Mouse (Mus musculus) Muller cell, postnatal 12 days (primary cell): ENCODE measurements around the gene Braf.
"Not testable (repeated sequence)": the region's sequence is repeated elsewhere in the genome, so short reads cannot be mapped to it uniquely, and the experiment has no call there.

Source experiments
- DNase-seq: peaks from one replicate; pipeline ENCODE4 v3.0.0-alpha.2; 2015; ENCODE audit errors: inconsistent ontology term

The Braf gene

DNA sequence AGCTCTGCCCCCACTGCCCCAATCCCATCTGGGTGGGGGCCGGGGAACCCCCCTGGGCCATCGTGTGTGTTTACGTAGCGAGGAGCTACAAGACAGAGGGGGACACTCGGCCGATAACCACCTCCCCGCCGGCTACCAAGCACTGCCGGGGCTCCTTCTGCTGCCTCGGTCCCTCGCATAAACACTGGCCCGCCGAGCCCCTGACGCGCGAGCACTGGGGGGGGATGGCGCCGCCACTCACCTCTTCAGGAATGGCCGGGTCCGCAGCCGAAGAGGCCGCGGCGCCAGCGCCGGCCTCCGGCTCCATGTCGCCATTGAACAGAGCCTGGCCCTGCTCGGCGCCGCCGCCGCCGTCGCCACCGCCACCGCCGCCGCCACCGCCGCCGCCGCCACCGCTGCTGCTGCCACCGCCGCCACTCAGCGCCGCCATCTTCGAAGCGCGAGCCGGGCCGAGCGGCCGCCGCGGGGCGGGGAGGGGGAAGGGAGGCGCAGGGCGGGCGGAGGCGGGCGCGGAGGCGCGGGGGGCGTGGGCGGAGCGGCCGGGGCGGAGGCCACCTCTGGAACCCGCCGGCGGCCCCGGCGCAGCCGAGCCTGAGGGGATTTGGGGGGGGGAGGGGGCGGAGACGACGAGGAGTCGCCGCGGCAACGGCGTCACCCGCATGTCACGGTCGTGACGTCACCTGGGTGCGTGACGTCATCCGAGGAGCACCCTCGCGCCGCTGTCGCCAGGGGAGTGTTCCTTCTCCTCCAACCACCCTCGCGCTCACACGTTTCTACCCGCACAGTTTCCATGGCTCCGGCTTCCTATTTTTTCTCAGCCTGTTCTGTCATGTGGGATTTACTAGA lies at the start of gene Braf:
Gene Braf (minus strand): TSS at position 598 of the 846 bp plus-strand sequence.
- DNase-seq, result peak; percentile 93

DNA sequence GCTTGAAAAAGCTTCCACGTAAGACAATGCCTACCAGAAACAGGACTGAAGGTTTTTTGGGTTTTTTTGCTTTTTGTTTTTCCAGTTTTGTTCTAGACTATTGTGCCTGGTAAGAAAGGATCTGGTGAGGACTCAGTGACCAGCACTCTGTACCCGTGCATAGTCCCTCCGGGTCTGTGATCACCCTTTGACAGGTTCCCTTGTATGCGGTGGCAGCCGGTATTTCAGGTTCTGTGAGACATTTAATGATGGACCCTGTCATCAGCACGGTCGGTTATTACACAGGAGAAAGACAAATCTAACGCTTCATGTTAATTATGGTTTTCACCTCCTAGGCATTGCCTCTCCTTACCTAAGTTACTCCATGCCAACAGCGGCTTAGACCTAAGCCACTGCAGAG lies 49.8 kb upstream of the Braf start:
- no peak for DNase-seq

DNA sequence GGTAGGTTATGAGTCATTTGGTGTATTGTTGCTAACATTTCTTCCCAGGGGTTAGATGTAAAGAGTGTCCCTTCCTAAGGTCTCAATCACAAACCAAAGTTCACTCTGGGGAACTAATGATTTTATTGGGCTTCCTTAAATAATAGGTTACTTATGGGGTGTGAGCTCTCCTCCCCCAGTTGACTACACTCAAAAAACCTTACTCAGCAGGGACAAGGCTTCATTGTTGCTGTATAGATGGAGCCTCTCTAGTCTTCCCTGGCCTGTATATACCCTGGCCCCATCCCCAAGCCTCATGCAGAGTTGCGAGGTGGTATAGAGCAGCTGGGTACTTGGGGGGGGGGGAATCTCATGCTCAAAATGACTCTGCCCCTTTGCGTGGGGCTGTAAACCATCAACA lies 32.0 kb upstream of the Braf start:
- DNase-seq, result no peak

DNA sequence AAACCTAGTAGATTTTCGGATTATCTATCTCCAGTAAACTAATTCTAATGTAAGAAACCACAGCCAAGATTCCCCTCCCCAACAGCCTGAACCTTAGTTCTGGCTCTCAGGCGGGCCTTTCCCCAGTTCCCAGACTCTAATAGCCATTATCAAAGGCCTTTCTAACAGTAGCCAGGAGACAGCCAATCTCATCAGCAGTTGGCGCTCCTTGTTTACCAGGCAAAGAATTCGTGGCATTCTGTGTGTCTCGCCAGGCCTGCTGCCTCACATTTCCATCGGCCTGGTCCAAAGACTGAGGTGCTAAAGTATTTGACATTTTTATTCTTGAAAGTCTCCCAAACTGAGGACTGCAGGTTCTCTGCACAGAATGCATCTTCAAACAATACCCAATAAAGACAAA lies 24.6 kb upstream of the Braf start:
- DNase-seq, result peak; percentile 87

DNA sequence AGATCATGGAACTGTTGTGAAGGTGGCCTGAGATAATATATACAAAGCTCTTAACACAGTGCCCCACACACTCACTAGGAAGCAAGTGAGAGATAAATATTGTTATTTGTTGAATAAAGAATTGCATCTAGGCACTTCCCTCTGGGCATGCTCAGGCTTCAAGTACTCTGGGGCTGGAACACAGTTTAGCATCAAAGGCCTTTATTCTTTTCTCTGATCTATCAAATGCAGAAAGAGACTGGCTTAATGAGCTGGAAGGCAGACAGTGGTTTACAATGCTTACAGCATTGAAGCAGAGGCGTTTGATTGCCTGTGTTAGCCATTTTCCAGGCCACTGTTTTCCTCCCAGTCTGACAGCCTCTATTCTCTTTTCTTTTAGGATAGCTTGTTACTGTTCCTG lies 21.8 kb upstream of the Braf start:
- peak; percentile 77 for DNase-seq

DNA sequence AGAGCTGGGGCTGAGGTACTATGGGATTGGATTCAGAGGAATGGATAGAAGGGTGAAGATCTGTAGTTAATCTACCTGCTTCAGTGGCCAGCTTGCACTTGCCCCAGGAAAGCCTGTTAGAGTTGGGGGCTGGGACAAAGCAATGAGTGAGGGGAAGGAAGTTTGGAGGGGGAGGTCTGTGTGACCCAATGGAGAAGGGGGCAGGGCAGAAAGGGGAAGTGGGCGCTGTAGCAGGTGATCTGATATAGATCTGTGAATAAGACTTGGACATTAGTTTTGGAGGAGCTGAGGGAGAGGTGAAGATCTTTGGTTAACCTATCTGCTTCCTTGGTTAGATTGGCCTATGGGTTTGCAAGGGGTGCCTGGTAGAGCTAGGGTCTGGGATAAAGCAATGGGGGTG lies 20.2 kb upstream of the Braf start:
- no peak for DNase-seq

DNA sequence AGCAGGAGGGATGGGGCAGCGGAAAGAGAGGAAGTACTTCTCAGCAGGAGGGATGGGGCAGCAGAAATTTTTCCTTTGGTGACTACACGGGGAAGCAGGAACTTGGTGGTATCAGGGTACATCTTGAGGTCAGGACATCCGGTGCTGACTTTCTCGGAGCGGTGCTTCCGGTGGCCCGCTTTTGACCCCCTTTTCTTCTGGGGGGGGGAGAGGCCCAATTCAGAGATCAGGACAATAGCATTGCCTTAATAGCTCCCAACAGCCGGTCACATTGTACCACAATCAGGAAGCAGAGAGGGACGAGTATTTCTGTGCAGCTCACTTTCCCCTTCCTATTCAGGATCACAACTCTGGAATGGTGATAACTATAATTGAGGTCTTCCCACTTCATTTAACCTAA lies 14.4 kb upstream of the Braf start:
- not testable (repeated sequence) for DNase-seq

DNA sequence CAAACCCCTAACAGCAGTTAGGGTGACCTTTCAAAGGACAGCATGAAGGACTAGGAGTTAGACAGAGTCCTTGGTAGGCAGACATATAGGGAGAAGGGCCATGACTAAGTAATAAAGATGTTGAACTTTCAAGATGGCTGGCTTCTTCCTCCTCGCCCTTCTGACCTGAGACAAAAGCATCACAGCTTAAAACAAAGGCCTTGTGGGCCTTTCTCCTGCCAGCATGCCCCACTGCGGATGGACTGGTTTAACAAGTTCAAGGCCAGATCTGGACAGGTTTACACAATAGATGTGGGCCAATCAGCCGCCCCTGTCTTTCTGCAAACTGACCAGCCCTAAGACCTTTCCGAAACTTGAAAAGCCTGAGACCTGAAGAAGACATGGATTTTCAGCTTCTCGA lies 2.8 kb upstream of the Braf start:
- DNase-seq, result no peak

DNA sequence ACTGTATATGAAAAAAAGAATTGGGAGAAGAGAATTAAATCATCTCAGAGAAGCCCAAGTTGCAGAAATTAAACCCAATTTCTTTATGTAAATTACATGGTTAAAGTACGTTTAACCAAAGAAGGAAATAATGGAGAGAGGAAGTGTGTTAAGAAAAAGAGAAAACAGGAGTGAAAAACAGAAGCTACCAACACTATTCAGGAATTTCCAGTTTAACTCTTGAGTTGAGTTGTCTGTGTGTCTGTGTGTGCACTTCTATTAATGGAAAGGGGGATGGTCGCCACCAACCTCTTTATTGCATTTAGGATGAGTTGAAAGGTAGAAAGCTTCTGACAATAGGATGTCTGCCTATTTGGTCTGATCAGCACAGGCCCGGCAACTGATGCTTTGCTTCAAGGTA lies 886 bp upstream of the Braf start:
- no peak for DNase-seq

DNA sequence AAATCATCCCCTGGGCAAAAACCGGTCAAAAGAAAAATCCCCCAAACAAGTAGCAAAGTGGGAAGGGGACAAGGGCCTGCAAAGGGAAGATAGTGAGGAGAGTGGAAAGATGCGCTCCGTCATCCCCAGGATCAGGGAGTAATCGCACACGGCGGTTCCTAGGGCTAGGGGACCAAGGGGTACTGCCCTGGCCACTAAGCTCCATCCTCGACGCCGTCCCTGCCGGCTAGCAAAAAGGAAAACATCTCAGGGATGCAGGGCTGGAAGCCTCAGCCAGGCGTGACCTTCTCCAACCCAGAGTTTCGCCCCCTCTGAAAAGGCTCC lies 759 bp downstream of the Braf start:
- DNase-seq, result no peak

DNA sequence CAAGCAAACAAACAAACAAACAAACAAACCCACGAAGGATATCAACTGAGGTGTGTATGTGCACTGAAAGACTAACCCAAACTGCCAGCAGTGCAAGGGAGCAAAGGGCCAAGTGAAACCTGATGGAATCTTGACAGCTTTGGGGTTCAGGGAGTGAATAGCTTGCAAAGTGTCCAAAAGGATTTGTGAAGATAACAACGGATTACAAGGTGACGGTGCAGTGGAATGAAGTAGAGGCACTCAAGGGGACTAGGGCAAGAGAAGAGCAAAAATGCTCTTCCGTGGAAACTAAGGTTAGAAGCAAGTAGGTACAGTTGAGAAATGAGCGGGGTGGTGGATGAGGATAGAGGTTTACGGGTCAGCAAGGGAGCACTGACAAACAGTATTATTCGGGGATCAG lies 1.2 kb downstream of the Braf start:
- no peak for DNase-seq

DNA sequence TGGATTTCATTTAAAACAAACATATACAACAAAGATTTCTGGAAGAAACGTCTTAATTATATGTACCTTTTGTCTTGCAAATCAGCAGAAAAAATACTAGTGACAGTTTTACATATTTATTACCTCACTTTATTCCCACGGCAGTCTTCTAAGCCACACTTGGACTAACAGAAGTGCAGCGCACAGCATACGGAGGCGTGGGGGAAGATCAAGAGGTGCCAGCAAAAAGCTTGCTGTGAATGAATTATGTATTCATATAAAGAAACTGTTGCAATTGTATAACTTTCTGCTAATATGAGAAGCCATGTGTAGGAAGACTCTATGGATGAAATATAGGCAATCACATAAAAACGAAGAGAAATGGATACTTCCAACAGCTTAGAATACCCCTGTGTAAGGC lies 6.7 kb downstream of the Braf start:
- DNase-seq, result no peak

DNA sequence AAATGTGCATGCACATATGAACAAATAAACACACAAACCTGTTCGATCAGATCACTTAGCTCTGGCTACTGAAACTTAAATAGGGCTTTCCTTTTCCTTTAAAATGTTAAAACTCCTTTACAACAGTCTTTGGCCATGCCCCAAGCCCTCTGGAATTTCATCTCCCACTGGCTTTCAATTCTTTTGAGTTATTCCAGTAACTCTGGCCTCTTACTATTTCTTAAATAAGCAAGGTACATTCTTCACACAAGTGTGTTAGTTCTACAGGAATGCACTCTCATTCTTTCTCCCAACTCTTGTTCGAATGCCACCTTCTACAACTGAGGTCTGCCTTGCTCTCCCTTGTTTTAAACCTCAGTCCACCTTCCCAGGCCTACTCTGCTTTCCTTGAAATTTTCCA lies 8.2 kb downstream of the Braf start:
- peak; percentile 62 for DNase-seq

DNA sequence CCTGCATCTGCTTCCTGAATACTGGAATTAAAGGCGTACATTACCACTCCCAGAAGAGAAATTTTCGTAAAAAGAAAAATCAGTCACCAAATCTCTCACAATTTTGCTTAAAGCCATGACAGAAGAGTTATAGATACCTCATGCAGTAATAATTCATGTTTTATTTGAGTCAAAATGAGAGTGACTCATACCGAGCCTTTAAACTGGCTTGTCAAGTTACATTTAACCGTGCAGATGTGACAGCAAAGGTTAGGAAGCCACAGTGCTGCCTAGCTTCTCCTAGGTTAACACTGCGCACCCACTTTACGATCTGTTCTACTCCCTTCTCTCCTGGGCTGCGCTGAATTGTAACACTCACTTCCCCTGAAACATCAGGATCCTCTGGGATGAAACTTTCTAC lies 10.9 kb downstream of the Braf start:
- DNase-seq, result no peak

DNA sequence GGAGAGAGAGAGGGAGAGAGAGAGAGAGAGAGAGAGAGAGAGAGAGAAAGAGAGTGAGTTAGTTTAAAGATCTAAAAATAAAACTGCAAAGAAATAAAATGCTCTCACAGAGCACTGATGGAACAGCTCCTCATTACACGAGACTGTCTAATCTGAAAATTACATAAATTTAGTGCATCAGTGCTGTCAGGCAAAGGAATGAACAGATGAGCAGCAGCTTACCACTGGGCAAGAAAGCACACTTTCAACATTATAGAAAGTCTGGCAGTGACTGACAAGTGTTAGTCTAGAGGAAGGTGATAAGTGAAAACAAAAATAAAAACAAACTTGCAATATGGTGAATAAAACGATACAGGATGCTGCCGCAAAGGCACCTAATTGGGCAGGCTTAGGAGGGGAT lies 11.9 kb downstream of the Braf start:
- no peak for DNase-seq

DNA sequence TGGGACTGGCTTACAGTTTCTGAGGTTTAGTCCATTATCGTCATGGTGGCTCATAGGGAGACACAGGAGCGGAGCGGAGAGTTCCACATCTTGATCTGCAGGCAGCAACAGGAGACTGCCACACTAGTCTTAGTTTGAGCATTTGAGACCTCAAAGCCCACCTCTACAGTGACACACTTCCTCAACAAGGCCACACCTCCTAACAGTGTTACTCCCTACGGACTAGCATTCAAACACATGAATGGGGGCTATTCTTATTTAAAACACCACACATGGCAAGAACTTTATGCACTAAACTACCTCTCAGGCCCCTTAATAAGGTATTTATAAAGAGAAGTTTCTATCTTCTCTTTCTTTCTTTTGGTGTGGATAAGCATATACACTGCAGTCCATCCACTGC lies 19.6 kb downstream of the Braf start:
- DNase-seq, result no peak

DNA sequence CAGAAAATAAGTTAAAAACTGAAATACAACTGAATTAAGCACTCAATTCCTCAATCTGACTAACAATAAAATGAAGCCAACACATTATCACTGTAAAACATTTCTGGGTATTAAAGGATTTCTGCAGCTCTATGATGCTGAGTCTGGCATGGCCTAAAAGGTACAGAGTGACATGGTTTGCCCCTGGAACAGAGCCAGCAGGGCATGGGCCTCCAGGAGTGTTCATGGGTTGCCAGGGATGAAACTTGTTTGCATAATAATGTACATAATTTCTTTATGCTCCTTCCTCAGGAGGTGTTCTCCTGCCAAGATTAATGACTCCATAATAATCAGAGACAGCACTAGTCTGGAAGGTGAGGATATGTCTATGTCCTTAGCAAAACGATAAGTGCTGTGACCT lies 32.1 kb downstream of the Braf start:
- DNase-seq, result no peak

DNA sequence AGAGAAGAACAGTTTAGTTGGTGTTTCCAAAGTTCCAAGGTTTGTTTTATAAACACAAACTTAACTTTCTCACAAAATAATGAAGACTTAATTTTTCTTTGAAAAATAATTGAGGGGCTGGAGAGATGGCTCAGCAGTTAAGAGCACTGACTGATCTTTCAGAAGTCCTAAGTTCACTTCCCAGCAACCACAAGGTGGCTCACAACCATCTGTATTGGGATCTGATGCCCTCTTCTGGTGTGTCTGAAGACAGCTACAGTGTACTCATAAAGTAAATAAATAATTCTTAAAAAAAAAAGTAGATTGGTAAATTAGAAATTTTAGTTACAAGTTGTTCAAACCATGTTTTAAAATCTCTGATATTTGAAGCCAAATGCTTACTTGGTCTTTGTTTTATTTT lies 38.4 kb downstream of the Braf start:
- DNase-seq, result not testable (repeated sequence)

DNA sequence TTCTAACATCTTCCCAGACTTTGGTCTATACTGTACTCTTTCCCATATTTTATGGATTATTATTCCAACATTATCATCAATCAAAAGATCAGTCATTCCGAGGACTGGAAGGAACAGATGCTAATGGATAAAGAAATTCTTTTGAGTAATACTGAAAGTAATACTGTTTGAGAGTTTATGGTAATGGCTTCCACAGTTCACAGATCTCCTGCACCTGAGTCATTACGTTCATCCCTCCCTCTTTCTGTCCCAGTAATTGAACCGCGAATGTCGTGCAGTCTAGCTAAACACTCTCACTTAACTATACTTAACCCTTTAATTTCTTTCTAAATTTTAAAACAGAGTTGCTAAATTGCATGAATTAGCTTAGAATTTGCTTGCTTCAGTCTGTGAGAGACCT lies 43.5 kb downstream of the Braf start:
- no peak for DNase-seq

DNA sequence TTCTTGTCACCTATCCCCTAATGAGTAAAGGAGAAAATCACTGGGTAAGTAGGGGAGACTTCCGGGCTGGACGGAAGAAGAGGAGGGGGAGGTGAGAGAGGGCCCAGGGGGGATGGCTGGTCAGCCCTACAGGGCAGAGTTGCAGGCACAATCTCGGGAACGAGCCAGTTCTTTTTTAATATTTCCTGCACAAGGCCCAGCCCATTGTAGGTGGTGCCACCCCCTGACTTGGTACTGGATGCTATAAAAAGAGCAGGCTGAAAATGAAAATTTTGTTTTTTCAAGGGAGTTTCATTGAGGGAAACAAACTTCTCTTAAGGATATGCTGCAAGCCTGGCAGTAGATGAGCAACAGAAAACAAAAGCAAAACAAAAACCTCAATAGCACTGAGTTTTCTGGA lies 44.7 kb downstream of the Braf start:
- no peak for DNase-seq

DNA sequence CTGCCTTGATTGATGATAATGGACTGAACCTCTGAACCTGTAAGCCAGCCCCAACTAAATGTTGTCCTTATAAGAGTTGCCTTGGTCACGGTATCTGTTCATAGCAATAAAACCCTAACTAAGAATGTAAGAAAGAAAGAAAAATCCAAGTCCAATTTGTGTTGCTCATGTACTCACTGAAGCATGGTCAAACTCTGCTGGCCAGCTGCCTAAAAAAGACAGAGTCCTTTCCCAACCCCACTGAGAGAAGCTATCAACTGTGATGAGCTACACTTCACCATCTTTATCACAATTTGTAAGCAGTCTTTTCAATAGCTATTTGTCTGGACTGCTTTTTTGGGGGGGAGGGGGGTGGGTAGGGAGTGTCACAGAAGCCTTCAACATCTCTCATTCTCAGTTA lies 47.0 kb downstream of the Braf start:
- no peak for DNase-seq

DNA sequence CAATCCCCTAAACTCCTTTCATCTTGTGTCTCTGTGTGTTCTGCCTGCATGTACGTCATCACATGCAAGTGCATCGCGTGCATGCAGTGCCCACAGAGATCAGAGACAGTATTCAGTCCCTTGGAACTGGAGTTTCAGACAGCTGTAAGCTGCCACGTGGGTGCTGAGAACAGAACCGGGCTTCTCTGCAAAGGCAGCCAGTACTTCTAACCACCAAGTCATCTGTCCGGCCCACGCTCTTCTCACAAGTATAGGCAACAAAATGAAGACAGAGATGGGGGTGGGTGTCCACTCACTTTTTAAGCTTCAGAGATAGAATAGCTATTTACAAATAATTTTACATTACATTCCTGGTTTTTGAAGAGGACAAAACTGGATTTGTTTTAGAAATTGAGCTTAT lies 50.2 kb downstream of the Braf start:
- no peak for DNase-seq

DNA sequence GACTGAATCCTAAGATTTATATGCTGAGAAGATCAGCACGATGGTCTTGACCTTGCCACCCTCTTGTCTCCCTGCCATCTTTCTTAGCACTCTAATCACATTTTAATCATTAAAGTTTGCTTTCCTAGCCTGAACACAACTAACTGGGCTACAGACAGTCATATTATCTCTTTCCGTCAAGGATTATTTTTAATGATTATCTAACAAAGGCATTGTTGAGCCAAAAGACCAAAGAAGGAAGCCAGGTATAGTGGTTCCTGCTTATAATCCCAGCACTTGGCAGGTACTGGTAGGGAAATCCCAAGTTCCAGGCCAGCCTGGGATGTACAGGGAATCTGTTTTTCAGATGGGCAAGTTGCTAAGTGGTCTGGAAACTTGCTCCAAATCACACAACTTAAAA lies 114.0 kb downstream of the Braf start:
- no peak for DNase-seq

DNA sequence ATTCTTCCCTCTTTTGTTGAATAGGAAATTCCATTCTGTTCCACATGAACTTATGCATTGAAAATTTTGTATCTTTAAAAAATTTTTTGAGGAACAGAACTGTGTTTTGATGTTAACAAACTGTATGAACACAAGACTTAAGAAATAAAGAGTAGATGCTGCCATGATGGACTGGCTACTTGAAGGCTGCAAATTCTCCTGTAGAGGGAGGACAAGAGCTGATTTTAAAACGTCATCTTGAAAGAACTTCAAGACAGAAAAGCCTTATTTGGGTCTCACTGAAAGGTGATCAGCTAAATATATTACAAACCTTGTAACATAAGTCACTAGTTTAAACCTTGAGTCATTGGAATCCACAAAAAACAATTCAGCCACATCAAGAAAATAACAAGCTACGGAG lies 115.1 kb downstream of the Braf start:
- no peak for DNase-seq
